Mouse (Mus musculus): ENCODE results near the gene Serpinb9f. TPM values are rescaled to one million over a fixed set of nuclear protein-coding genes. Genes with fewer than 3 reads are reported as not detected.

Gene Serpinb9f
- polyA plus RNA-seq (2012; rRNA removed) = not detected in 2 replicates

GRCm38 (mm10) chr13:33323777-33324176 lies at the start of gene Serpinb9f:
Serpinb9f (plus strand) TSS chr13:33324077.

Other genes starting within 250 kb of the Serpinb9f start
- 0.02 TPM in 1 of 2 replicates, not detected in the other for gene Serpinb1b, start 245.5 kb upstream of the Serpinb9f start, polyA plus RNA-seq (2012; rRNA removed)
- gene Serpinb9c, start 164.3 kb upstream of the Serpinb9f start, polyA plus RNA-seq (2012; rRNA removed) = not detected in 2 replicates
- gene Serpinb9d, start 131.1 kb upstream of the Serpinb9f start, polyA plus RNA-seq (2012; rRNA removed) = not detected in 2 replicates
- 0.01 TPM in 1 of 2 replicates, not detected in the other for gene Serpinb9e, start 74.5 kb upstream of the Serpinb9f start, polyA plus RNA-seq (2012; rRNA removed)
- not detected in 2 replicates for gene Gm11397, start 71.7 kb downstream of the Serpinb9f start, polyA plus RNA-seq (2012; rRNA removed)
- gene Serpinb9g, start 160.7 kb downstream of the Serpinb9f start, polyA plus RNA-seq (2012; rRNA removed) = not detected in 2 replicates